Mouse (Mus musculus) C2C12 (cell line): Measurements from ENCODE around the gene Phldb1.

Source experiments
- CEBPB ChIP-seq: IDR thresholded peaks from one replicate; pipeline ENCODE4 v1.6.1; 2011; ENCODE audit warnings: low read depth, mild to moderate bottlenecking, control low read depth, moderate library complexity
- CTCF ChIP-seq: IDR thresholded peaks from one replicate; pipeline ENCODE4 v1.5.1; 2011; ENCODE audit not compliant: control insufficient read depth, insufficient read depth, insufficient read length
- FOSL1 ChIP-seq: IDR thresholded peaks from one replicate; pipeline ENCODE4 v1.8.0; 2011; ENCODE audit warnings: mild to moderate bottlenecking, low read length; ENCODE audit not compliant: poor library complexity, insufficient read depth, severe bottlenecking
- MAX ChIP-seq: IDR thresholded peaks from one replicate; pipeline ENCODE4 v1.6.1; 2011; ENCODE audit warnings: mild to moderate bottlenecking, control low read depth
- MYOD1 ChIP-seq: IDR thresholded peaks from one replicate; pipeline ENCODE4 v1.6.1; 2011; ENCODE audit warnings: low read depth; ENCODE audit not compliant: control insufficient read depth, insufficient read length
- USF1 ChIP-seq: IDR thresholded peaks from one replicate; pipeline ENCODE4 v1.6.1; 2011; ENCODE audit warnings: low read depth, mild to moderate bottlenecking, control low read depth, moderate library complexity

DNA sequence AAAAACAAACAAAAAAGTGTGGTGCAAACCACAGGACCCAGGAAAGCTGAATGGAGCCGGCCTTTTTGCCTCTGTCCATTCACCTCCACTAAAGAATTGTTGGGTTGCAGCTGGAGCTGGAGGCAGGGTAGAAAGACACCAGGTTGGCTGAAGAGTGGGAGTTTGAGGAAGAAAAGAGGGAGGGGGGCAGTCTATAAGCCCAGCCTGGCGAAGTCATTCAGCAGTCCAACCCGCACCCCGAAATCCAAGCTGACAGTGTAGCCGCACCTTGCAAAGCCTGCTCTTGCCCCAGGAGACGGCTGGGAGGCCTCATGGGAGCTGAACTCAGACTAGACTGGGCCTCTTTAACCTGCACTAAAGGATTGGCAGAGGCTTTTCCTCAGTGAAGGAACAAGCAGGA, 888 bp upstream of the Phldb1 start:
- no peak for TF ChIP-seq CTCF
- TF ChIP-seq MAX: no peak
- TF ChIP-seq MYOD1: no peak
- no peak for TF ChIP-seq FOSL1
- TF ChIP-seq CEBPB: no peak
- no peak for TF ChIP-seq USF1
